Mouse (Mus musculus): Measurements from ENCODE around the gene Timp1. TPM values are rescaled to one million over a fixed set of nuclear protein-coding genes. Genes with fewer than 3 reads are reported as not detected.

Timp1 gene
- polyA plus RNA-seq, 1 experiment = 387 TPM

DNA sequence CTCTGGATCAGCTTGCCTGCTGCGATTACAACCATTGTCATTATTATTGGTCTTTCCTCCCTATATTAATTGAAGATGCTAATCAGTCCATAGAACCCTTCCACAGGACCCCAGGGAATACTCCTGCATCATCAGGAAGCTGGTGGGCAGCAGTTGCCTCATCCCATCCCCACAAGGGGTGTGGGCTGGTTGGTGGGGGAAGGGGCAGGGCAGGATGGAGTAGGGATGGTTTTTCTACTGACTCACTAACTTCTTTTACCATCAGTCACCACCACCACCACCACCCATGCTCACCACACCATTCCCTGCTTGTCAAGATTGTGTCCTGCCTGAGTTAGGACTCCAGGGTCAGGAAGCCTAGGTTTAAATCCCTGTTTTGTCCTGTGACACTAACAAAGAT is 763 bp upstream of the Timp1 start:
- H3K27me3 ChIP-seq (ENCODE audit: control insufficient read depth, insufficient read depth, insufficient read length) = no peaks in the 10 kb centered on the region

GRCm38 (mm10) chrX:20872928-20873500 is 3.0 kb downstream of the Timp1 start:
- H3K27me3 ChIP-seq (ENCODE audit: control insufficient read depth, insufficient read depth, insufficient read length) = no peaks in the 10 kb centered on the region
- H3K4me2 ChIP-seq (ENCODE audit: low read depth) = peak overlapping the region; percentile 76
- TF ChIP-seq TCF3 (IDR thresholded peaks at IDR 0.05; ENCODE audit: insufficient read length, low read depth) (no peak), POLR2AphosphoS2 (IDR thresholded peaks at IDR 0.05; ENCODE audit: insufficient read length, low read depth) (peak; percentile 33), POLR2A (IDR thresholded peaks at IDR 0.05; ENCODE audit: insufficient read length, low read depth) (peak; percentile 30)
- peaks cover 25% of the 10 kb centered on the region for H3K79me2 ChIP-seq (ENCODE audit: control insufficient read depth, insufficient read depth)
- H3ac ChIP-seq (ENCODE audit: control insufficient read depth, insufficient read length) = no peak overlapping the region
- peaks cover 5% of the 10 kb centered on the region for H3K36me3 ChIP-seq (ENCODE audit: control insufficient read depth, insufficient read depth)
- H3K4me3 ChIP-seq = peak overlapping the region; percentile 66

More for the DNA sequence above, 763 bp upstream of the Timp1 start:
- Histone ChIP-seq H3K79me2 (ENCODE audit: control insufficient read depth, insufficient read depth) (peaks cover 25% of the 10 kb centered on the region), H3K4me2 (ENCODE audit: low read depth) (peak overlapping the region; percentile 81), H3K4me3 (no peak overlapping the region), H3ac (ENCODE audit: control insufficient read depth, insufficient read length) (no peak overlapping the region), H3K36me3 (ENCODE audit: control insufficient read depth, insufficient read depth) (peaks cover 5% of the 10 kb centered on the region)
- TF ChIP-seq TCF12 (IDR thresholded peaks at IDR 0.05; ENCODE audit: insufficient read depth, poor library complexity, severe bottlenecking) (no peak), CEBPB (IDR thresholded peaks at IDR 0.05; ENCODE audit: insufficient read depth, poor library complexity, severe bottlenecking) (peak; percentile 54; the same call in 1 of the 2 replicates)

- Histone ChIP-seq H3K79me2 (ENCODE audit: control insufficient read depth, insufficient read depth) (peaks cover 24% of the 10 kb centered on the region), H3K4me3 (no peak overlapping the region), H3K27me3 (ENCODE audit: control insufficient read depth, insufficient read depth, insufficient read length) (no peaks in the 10 kb centered on the region), H3K4me2 (ENCODE audit: low read depth) (no peak overlapping the region), H3ac (ENCODE audit: control insufficient read depth, insufficient read length) (no peak overlapping the region), H3K36me3 (ENCODE audit: control insufficient read depth, insufficient read depth) (peaks cover 5% of the 10 kb centered on the region)
- TF ChIP-seq MAX (IDR thresholded peaks at IDR 0.05; ENCODE audit: low read depth) = no peak
- TF ChIP-seq SRF (IDR thresholded peaks at IDR 0.05; ENCODE audit: control insufficient read depth, insufficient read length, low read depth) = no peak
- TF ChIP-seq MYOG (IDR thresholded peaks at IDR 0.05; ENCODE audit: control insufficient read depth in 1 of 3, insufficient read depth in 1 of 3, insufficient read length in 2 of 3, low read depth in 2 of 3) = no peak
- no peak for TF ChIP-seq REST (IDR thresholded peaks at IDR 0.05; ENCODE audit: insufficient read depth, insufficient read length)
- TF ChIP-seq POLR2A (IDR thresholded peaks at IDR 0.05; ENCODE audit: insufficient read length, low read depth) = no peak
- TF ChIP-seq POLR2AphosphoS2 (IDR thresholded peaks at IDR 0.05; ENCODE audit: insufficient read length, low read depth) = no peak
- no peak for TF ChIP-seq CEBPB (IDR thresholded peaks at IDR 0.05; ENCODE audit: insufficient read depth, poor library complexity, severe bottlenecking)
- no peak for TF ChIP-seq TCF12 (IDR thresholded peaks at IDR 0.05; ENCODE audit: insufficient read depth, poor library complexity, severe bottlenecking)
- no peak for TF ChIP-seq E2F4 (IDR thresholded peaks at IDR 0.05; ENCODE audit: insufficient read depth)
- TF ChIP-seq MYOD1 (IDR thresholded peaks at IDR 0.05; ENCODE audit: control insufficient read depth in 1 of 3, insufficient read length in 2 of 3, low read depth in 2 of 3) = no peak
- TF ChIP-seq TCF3 (IDR thresholded peaks at IDR 0.05; ENCODE audit: insufficient read length, low read depth) = no peak
- no peak for TF ChIP-seq USF1 (IDR thresholded peaks at IDR 0.05; ENCODE audit: low read depth)
These were observed 5.3 kb downstream of the Timp1 start for GRCm38 (mm10) chrX:20875241-20875640.

DNA sequence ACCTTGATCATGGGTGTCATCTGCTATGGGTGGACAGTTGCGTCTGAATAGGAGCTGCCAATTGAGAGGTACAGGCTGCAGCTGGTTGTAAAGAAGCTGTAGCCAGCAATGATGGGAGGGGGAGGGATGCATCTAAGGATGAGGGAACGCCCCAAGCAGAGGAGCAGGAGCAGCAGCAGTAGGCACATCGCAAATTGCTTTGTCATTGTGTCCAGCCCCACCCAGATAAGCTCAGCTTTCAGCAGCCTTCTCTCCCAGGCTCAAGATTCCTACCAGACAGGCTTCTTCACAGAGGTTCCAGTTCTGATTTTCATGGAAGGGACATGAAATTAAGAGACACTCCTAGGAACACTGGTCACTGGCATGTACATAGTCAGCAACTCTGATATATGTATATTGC is 40.1 kb downstream of the Timp1 start:
- Histone ChIP-seq H3K4me2 (ENCODE audit: low read depth) (peak overlapping the region; percentile 63), H3ac (ENCODE audit: control insufficient read depth, insufficient read length) (no peak overlapping the region), H3K27me3 (ENCODE audit: control insufficient read depth, insufficient read depth, insufficient read length) (no peaks in the 10 kb centered on the region), H3K79me2 (ENCODE audit: control insufficient read depth, insufficient read depth) (no peaks in the 10 kb centered on the region), H3K4me3 (no peak overlapping the region), H3K36me3 (ENCODE audit: control insufficient read depth, insufficient read depth) (no peaks in the 10 kb centered on the region)
- no peak for TF ChIP-seq SRF (IDR thresholded peaks at IDR 0.05; ENCODE audit: control insufficient read depth, insufficient read length, low read depth)
- no peak for TF ChIP-seq MYOD1 (IDR thresholded peaks at IDR 0.05; ENCODE audit: control insufficient read depth in 1 of 3, insufficient read length in 2 of 3, low read depth in 2 of 3)
- no peak for TF ChIP-seq POLR2AphosphoS2 (IDR thresholded peaks at IDR 0.05; ENCODE audit: insufficient read length, low read depth)
- TF ChIP-seq TCF3 (IDR thresholded peaks at IDR 0.05; ENCODE audit: insufficient read length, low read depth) = no peak
- no peak for TF ChIP-seq MAX (IDR thresholded peaks at IDR 0.05; ENCODE audit: low read depth)
- no peak for TF ChIP-seq E2F4 (IDR thresholded peaks at IDR 0.05; ENCODE audit: insufficient read depth)
- TF ChIP-seq REST (IDR thresholded peaks at IDR 0.05; ENCODE audit: insufficient read depth, insufficient read length) = no peak
- no peak for TF ChIP-seq TCF12 (IDR thresholded peaks at IDR 0.05; ENCODE audit: insufficient read depth, poor library complexity, severe bottlenecking)
- TF ChIP-seq MYOG (IDR thresholded peaks at IDR 0.05; ENCODE audit: control insufficient read depth in 1 of 3, insufficient read depth in 1 of 3, insufficient read length in 2 of 3, low read depth in 2 of 3) = no peak
- no peak for TF ChIP-seq CEBPB (IDR thresholded peaks at IDR 0.05; ENCODE audit: insufficient read depth, poor library complexity, severe bottlenecking)
- no peak for TF ChIP-seq POLR2A (IDR thresholded peaks at IDR 0.05; ENCODE audit: insufficient read length, low read depth)
- no peak for TF ChIP-seq USF1 (IDR thresholded peaks at IDR 0.05; ENCODE audit: low read depth)

DNA sequence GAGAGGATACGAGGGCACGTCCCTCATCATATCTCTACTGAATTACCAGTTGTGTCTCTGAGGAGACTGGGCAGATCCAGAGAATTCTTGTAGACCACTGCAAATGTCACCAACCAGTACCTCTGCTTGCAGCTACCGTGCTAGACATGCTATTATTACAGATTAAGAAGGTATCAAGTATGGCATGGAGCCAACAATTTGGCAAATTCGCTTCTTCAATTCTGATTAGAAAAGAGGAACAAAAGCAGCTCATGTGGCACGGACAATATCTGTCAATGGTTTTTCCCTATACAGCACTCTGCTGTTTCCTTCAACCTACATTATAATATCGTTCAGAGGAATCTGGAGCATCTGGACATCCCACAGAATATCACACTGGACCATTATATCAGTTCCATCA is 43.8 kb downstream of the Timp1 start:
- no peak overlapping the region for H3K4me3 ChIP-seq
- no peak for TF ChIP-seq MAX (IDR thresholded peaks at IDR 0.05; ENCODE audit: low read depth)
- TF ChIP-seq USF1 (IDR thresholded peaks at IDR 0.05; ENCODE audit: low read depth) = no peak
- H3K27me3 ChIP-seq (ENCODE audit: control insufficient read depth, insufficient read depth, insufficient read length) = no peaks in the 10 kb centered on the region
- H3K36me3 ChIP-seq (ENCODE audit: control insufficient read depth, insufficient read depth) = no peaks in the 10 kb centered on the region
- H3K79me2 ChIP-seq (ENCODE audit: control insufficient read depth, insufficient read depth) = no peaks in the 10 kb centered on the region
- no peak overlapping the region for H3K4me2 ChIP-seq (ENCODE audit: low read depth)
- no peak overlapping the region for H3ac ChIP-seq (ENCODE audit: control insufficient read depth, insufficient read length)

All from myocyte (in vitro differentiated cells).